Mouse (Mus musculus): ENCODE measurements at regions not wholly inside any gene's neighbourhood (a gene's known extent, or its start where the extent isn't known, plus 50 kb on each side); places are given as distances from the start of the nearest gene placed in this dataset.

DNA sequence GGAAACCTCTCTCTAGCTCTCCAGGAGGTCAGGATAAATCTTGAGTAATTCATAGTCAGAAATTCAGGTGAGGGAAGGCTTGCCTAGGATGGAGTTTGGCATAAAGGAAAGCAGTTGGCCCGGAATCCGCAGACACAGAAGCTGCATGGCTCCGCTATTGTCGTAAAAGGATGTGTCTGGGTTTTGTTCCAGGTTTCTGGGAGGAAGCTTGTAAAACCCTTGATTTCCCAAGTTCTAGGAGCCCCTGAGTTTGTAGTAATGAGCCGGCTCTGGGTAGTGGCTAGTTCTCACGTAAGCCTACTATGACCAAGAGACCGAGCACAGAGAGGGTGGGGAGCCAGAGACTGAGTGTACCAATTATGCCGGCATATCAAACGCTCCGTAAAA is 52.7 kb upstream of the Gm21915 start:
- ATAC-seq: no peak

- no peak for ATAC-seq
Observed at GRCm38 (mm10) chr9:40617036-40617675, 53.3 kb upstream of the Gm21915 start.

- ATAC-seq: peak; percentile 68
Observed at GRCm38 (mm10) chr9:40616426-40617035, 53.9 kb upstream of the Gm21915 start.

GRCm38 (mm10) chr9:40615891-40616290 is 54.5 kb upstream of the Gm21915 start:
- ATAC-seq: no peak

DNA sequence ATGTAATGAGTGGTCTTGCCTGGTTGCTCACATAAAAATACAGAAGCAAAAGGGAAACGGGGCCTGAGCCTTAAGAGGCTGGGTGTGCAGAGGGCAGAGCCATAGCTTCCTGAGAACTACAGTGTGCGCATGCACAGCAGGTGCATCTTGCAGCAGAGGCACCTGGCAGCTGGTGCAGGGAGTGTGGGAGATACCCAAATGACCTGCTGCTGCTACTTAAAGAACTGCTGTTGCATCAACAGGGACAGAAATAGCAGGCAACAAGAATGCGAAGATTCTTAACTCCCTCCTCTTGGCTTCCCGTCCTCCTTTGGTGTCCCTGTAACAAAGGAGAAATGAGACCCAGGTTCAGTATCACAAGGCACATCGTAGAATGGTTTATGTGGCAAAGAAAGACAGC is 56.3 kb upstream of the Gm21915 start:
- ATAC-seq: no peak

DNA sequence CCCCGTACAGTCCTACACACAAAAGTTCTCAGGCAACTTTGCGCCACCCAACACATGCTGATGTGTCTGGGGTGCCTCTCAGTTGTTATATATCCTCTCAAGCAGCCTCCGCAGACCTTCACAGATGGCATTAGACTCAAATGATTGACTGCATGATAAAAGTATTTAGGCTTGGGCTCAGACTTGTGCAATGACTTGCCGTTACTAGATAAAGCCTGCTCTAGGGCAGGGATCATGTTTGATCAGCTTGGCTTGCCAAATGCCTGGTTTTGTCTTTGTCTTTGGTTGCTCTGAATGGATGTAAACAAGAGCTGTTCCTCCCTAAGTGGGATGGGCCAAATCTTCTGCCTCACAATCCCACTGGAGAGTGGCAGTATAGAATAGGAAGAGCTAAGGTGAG is 57.2 kb upstream of the Gm21915 start:
- ATAC-seq: no peak

DNA sequence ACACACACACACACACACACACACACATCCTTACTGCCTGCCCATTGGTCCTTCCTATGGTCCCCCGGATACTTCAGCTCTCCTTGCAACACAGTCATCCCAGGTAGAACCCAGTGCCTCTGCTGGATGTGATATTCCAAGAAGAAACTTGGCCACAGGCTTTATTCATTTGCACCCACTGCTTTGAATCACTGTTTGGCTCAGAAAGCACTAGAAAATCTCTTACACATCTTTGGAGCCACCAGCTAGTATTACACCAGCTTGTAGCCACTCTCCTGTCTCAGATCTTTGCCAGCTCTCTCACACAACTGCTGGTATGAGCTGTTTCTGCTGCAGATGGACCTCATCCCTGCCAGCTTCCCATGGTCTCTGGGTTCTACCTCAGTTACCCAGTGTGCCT is 57.7 kb upstream of the Gm21915 start:
- ATAC-seq: no peak

DNA sequence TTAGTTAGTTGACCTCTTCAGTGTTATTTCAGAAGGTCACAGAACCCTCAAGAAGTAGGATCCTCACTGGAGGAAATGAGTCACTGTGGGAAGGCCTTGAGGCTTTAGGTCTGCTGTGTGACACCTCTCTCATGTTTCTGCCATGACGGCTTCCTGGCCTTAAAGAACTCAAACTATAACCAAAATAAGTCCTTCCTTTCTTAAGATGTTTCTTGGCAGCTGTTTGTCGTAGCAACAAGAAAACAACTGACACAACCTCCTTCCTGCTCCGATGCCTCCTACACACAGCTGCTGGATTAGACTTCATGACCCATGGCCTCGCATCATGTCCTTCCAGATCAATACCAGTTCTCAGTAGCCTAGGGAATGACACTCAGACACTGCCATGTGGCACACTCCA is 58.1 kb upstream of the Gm21915 start:
- no peak for ATAC-seq

GRCm38 (mm10) chr9:40611626-40612025 is 58.8 kb upstream of the Gm21915 start:
- ATAC-seq: no peak

DNA sequence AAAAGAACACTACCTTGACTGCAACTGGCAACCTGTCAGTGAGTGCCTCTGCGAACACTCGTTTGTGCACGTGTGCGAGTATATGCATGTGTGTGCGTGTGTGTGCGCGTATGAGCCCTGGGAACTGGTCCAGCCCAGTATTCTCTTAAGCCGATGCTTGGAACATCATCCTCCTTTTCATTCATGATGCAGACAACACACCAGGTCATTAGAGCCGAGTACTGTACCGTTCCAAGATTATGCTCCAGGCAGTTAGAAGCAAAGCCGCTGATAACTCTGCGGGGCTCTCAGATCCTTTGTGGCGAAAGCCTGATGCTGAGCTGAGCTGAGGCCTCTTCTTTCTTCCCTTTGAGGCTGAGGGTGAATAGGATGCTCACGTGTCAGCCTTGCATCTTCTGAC is 61.8 kb upstream of the Gm21915 start:
- no peak for ATAC-seq

GRCm38 (mm10) chr9:40607941-40608340 is 62.5 kb upstream of the Gm21915 start:
- no peak for ATAC-seq

DNA sequence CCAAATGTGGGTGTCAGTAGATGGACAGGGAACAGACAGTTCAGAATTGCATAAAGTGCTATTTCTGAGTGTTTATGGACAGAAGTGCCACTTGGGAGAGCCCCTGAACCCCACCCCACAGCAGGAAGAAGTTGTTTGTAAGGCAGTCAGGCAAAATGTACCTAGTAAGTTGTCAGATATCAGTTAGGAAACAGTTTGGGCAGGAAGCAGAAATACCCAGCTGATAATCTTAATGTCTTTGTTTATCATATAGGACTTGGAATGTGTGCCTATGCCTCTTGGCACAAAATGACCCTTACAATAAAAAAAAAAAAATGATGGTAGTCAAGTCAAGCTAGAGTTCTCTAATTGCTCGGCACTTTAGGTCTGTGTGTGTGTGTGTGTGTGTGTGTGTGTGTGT is 66.9 kb upstream of the Gm21915 start:
- no peak for ATAC-seq

DNA sequence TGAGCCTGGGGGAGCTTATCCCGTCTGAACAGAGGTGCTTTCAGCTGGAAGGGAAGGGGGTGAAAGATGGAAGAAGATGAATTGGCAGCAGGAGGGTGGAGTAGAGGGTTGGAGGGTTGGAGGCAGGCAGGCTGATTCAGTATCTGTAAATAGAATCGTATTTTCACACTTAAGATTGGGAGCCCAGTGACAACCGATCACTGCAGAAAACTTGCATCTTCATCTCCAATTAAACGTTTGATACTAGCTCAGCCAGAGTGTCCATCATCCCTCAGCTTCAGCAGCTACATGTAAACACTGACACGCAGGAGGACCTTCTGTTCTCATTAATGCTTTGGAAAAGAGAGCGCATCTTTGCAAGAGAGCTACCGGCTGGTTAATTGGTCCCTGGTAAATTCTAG is 67.2 kb upstream of the Gramd1b start:
- no peak for ATAC-seq

DNA sequence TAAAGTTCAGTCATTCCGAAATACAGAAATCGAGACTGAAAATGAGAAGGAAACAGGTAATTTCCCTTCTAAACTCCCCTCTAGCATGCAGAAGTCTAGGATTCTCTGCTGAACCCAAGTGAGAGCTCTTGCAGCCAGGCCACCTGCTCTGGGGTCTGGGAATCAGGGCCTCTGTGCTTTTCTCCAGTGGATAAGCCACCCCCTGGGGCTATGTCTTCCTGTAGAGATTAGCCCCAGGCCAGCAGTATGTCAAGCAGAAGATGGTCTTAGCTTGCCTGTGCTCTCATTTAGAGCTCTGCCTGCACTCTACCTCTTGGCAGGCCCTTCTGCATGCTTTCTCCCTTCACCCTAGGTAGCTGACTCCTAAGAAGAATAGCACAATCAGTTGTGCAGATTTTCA is 56.2 kb upstream of the Gramd1b start:
- no peak for ATAC-seq

GRCm38 (mm10) chr9:40586581-40586980 is 55.4 kb upstream of the Gramd1b start:
- ATAC-seq: no peak

GRCm38 (mm10) chr9:40583554-40583953 is 52.4 kb upstream of the Gramd1b start:
- ATAC-seq: no peak

- ATAC-seq: no peak
Observed at GRCm38 (mm10) chr9:40581854-40582253, 50.7 kb upstream of the Gramd1b start.
